Mouse (Mus musculus): Measurements from ENCODE around the gene Slc27a2.

DNA sequence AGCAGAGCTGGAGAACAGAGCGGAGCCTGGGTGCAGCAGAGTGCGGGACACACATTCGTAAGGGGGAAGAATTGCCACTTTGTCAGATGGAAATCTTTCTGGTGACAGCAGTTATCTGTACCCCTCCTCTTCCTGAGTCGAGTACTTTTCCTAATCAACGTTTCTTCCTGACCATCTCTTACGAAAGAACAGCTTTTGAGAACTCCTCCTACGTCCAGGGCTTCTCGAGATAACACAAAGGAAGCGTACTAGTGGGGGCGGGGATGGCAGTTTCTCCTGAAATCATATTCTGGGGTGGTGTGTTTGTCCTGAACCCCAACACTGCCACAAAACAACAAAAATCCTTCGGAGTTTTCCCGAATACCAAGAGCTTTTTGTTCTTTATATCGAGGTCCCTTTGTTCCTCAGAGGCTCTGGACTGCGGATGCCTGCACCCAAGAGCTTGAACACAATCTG is 67.1 kb downstream of the Slc27a2 start, which contains the start of gene Hdc:
- TF ChIP-seq POLR2A (IDR thresholded peaks at IDR 0.05; ENCODE audit: low read depth, low read length) = no peak
- TF ChIP-seq CTCF (IDR thresholded peaks at IDR 0.05; ENCODE audit: extremely low read depth, insufficient read length, insufficient replicate concordance, low read depth, low read length) = no peak
